Mouse (Mus musculus) layer of hippocampus, adult 18-20 months (tissue): ENCODE results near the gene Dgkd. TPM values are rescaled to one million over a fixed set of nuclear protein-coding genes. Genes with fewer than 3 reads are reported as not detected.

Experiments used
- DNase-seq, 2 experiments: peaks; one replicate each; pipeline ENCODE4 v3.0.0; 2022; ENCODE audit warnings: low spot score in 2 of 2
- total RNA-seq, 2 experiments: library from RNA; stranded (reverse); gene quantifications; 2 replicates each; pipeline ENCODE4 v1.2.3; 2021

Dgkd gene
- total RNA-seq, 2 experiments from 2014 or later, result 92.0 to 100 TPM

GRCm38 (mm10) chr1:87880326-87880627 lies 27.2 kb downstream of the Dgkd start:
- no peak for DNase-seq

- no peak for DNase-seq
These were observed 27.8 kb downstream of the Dgkd start for GRCm38 (mm10) chr1:87880856-87881255.

- no peak for DNase-seq
These were observed 28.6 kb downstream of the Dgkd start for GRCm38 (mm10) chr1:87881726-87882125.

GRCm38 (mm10) chr1:87882554-87882953 lies 29.5 kb downstream of the Dgkd start:
- no peak for DNase-seq

- no peak for DNase-seq
These were observed 37.9 kb downstream of the Dgkd start for GRCm38 (mm10) chr1:87890960-87891359.

GRCm38 (mm10) chr1:87891634-87892033 lies 38.5 kb downstream of the Dgkd start:
- DNase-seq, result no peak

- no peak for DNase-seq
These were observed 39.4 kb downstream of the Dgkd start for GRCm38 (mm10) chr1:87892499-87892898.

GRCm38 (mm10) chr1:87893414-87893813 lies 40.3 kb downstream of the Dgkd start:
- no peak for DNase-seq

- no peak for DNase-seq
These were observed 43.8 kb downstream of the Dgkd start for GRCm38 (mm10) chr1:87896921-87897320.

- DNase-seq, result no peak
These were observed 46.6 kb downstream of the Dgkd start for GRCm38 (mm10) chr1:87899701-87900100.

- no peak for DNase-seq
These were observed 47.9 kb downstream of the Dgkd start for GRCm38 (mm10) chr1:87900979-87901378.

- DNase-seq, result no peak
These were observed 49.1 kb downstream of the Dgkd start for GRCm38 (mm10) chr1:87902186-87902585.

GRCm38 (mm10) chr1:87906361-87906956 lies 53.4 kb downstream of the Dgkd start:
- DNase-seq, result no peak

GRCm38 (mm10) chr1:87908006-87908405 lies 54.9 kb downstream of the Dgkd start:
- DNase-seq, result no peak

GRCm38 (mm10) chr1:87908736-87909135 lies 55.6 kb downstream of the Dgkd start:
- no peak for DNase-seq

- no peak for DNase-seq
These were observed 56.5 kb downstream of the Dgkd start for GRCm38 (mm10) chr1:87909565-87909964.

GRCm38 (mm10) chr1:87910428-87910827 lies 57.3 kb downstream of the Dgkd start:
- no peak for DNase-seq

- DNase-seq, result no peak
These were observed 60.3 kb downstream of the Dgkd start for GRCm38 (mm10) chr1:87913356-87913755.

GRCm38 (mm10) chr1:87917361-87917760 lies 64.3 kb downstream of the Dgkd start:
- DNase-seq, result no peak

- DNase-seq, result peak; percentile 53 to 62
These were observed 65.0 kb downstream of the Dgkd start for GRCm38 (mm10) chr1:87918061-87918460.

- no peak for DNase-seq
These were observed 67.0 kb downstream of the Dgkd start for GRCm38 (mm10) chr1:87920056-87920614.

- DNase-seq, result peak in 1 of 2 experiments; percentile 70
These were observed 69.6 kb downstream of the Dgkd start for GRCm38 (mm10) chr1:87922666-87923065.

- DNase-seq, result no peak
These were observed 71.8 kb downstream of the Dgkd start for GRCm38 (mm10) chr1:87924888-87925287.
